Mouse (Mus musculus) liver, adult 2 months (tissue): ENCODE data around the gene Asxl1.

Source experiments
- CTCF ChIP-seq: fragments of 200-500 bp; IDR thresholded peaks from 2 replicates; pipeline ENCODE4 v1.5.1; 2011; ENCODE audit warnings: low read depth, low read length, control low read depth
- POLR2A ChIP-seq: fragments of 200-500 bp; IDR thresholded peaks from 2 replicates; pipeline ENCODE4 v1.6.1; 2011; ENCODE audit warnings: low read length, control low read depth; ENCODE audit not compliant: insufficient read depth; ENCODE audit errors: extremely low read depth

- TF ChIP-seq CTCF (no peak), POLR2A (no peak)
Observed at GRCm38 (mm10) chr2:153433859-153434258, 88.2 kb downstream of the Asxl1 start.
